Mouse (Mus musculus): ENCODE data around the gene Abhd15. TPM values are rescaled to one million over a fixed set of nuclear protein-coding genes. Genes with fewer than 3 reads are reported as not detected.

The Abhd15 gene
- polyA plus RNA-seq, 1 experiment from 2014 or later, result 3.9 TPM

DNA sequence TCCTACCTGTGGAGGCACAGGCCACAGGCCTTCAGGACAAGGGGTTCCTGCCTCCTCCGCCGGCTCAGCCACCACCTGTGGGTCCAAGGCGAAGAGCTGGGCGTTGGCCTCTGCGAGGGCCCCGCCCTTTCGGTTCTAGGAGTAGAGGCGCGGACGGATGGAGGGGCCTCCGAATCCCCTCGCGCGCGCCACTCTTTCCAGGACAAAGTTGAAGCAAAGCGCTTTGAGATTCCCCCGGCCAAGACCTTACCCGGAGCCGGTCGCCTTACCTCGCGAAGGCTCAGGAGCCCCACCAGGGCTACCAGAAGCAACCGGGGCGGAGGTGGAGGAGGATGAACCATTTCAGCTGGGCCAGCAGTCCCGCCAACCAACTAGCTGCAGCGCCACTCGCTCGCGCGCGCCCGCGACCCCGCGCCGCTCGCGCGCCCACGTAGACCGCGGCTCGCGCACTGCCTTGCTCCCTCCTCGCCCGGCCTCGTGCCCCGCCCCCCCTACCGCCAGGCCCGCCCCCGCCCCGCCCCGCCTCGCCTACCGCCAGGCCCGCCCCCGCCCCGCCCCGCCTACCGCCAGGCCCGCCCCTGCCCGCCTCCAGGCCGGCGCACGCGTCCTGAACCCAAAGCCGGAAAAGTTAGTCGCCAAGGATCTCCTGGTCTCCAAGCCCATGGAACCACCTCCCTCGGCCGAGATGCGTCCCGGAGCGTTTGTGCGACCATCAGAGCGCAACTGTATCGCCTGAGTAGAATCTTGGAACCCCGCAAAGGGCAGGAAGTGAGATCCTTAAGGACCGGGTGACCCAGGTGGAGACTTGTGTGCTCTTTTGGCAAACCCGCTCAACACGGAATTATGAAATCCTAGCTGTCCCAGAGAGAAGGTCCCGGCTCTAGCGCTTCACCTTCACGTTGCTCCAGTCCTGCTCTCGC, 1.8 kb upstream of the Abhd15 start:
- ATAC-seq (replicated peaks; ENCODE audit: low FRiP score) (peak; percentile 78), DNase-seq (ENCODE audit: low spot score) (peak; percentile 96)
- under 1% methylated on average over 76 of the region's 84 CpGs for WGBS
- H3K4me2 ChIP-seq, result peak overlapping the region; percentile 99
- no peaks in the 10 kb centered on the region for H3K9me3 ChIP-seq (ENCODE audit: control insufficient read depth, low read length)
- peak overlapping the region; percentile 57 for H3K4me3 ChIP-seq (ENCODE audit: low read depth, low read length)
- H3K27ac ChIP-seq (ENCODE audit: low read depth, low read length), result peak overlapping the region; percentile 60; the same call in 1 of the 2 replicates
- peaks cover 24% of the 10 kb centered on the region for H3K27me3 ChIP-seq (replicated peaks; ENCODE audit: control insufficient read depth, insufficient read depth, low read length)
- H3K36me3 ChIP-seq (ENCODE audit: control insufficient read depth, insufficient read depth, low read length), result no peaks in the 10 kb centered on the region
- H3K9ac ChIP-seq (ENCODE audit: low read depth, low read length), result peak overlapping the region; percentile 74
- peaks cover 37% of the 10 kb centered on the region for H3K4me1 ChIP-seq (replicated peaks; ENCODE audit: control insufficient read depth, insufficient read depth, low read length)

GRCm38 (mm10) chr11:77513811-77514170, 1.1 kb upstream of the Abhd15 start:
- Histone ChIP-seq H3K9me3 (ENCODE audit: control insufficient read depth, low read length) (no peaks in the 10 kb centered on the region), H3K27me3 (replicated peaks; ENCODE audit: control insufficient read depth, insufficient read depth, low read length) (peaks cover 24% of the 10 kb centered on the region), H3K4me3 (ENCODE audit: low read depth, low read length) (peak overlapping the region; percentile 57), H3K4me2 (peak overlapping the region; percentile 99), H3K4me1 (replicated peaks; ENCODE audit: control insufficient read depth, insufficient read depth, low read length) (peaks cover 32% of the 10 kb centered on the region), H3K36me3 (ENCODE audit: control insufficient read depth, insufficient read depth, low read length) (no peaks in the 10 kb centered on the region), H3K9ac (ENCODE audit: low read depth, low read length) (peak overlapping the region; percentile 74), H3K27ac (ENCODE audit: low read depth, low read length) (peak overlapping the region; percentile 48; the same call in 1 of the 2 replicates)
- WGBS, result 8% methylated on average over 10 of the region's 10 CpGs
- no peak for ATAC-seq (replicated peaks; ENCODE audit: low FRiP score)
- no peak for DNase-seq (ENCODE audit: low spot score)

DNA sequence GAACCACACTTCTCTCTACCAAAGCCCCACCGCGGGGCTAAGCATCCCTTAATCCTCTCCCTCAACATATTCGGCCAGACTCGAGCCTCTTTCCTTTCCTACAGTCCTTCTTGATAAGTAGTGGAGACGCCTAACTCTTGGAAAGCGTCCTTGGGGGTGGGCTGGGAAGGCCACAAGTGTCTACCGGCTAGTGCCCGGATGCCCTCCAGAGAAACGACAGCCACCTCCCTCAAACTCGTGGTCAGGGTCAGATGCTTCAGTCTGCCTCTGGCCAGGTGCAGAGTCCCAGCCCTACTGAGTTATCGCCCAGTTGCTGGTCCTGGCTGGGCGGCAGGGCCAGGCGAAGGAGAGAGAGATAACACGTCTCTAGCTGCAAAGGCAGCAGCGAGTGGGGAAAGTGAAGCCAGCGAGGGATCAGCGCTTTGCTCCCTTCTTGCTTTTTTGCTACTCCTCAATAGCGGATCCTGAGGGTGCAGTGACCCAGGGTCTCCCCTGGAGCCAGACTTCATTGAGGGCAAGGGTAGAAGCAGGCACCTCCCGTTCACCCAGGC, 565 bp upstream of the Abhd15 start:
- ATAC-seq (replicated peaks; ENCODE audit: low FRiP score) (peak; percentile 55), DNase-seq (ENCODE audit: low spot score) (peak; percentile 76)
- 4% methylated on average over 19 of the region's 19 CpGs for WGBS
- H3K9ac ChIP-seq (ENCODE audit: low read depth, low read length), result peak overlapping the region; percentile 74
- peak overlapping the region; percentile 44 for H3K27ac ChIP-seq (ENCODE audit: low read depth, low read length)
- no peaks in the 10 kb centered on the region for H3K9me3 ChIP-seq (ENCODE audit: control insufficient read depth, low read length)
- peak overlapping the region; percentile 57 for H3K4me3 ChIP-seq (ENCODE audit: low read depth, low read length)
- no peaks in the 10 kb centered on the region for H3K36me3 ChIP-seq (ENCODE audit: control insufficient read depth, insufficient read depth, low read length)
- H3K4me2 ChIP-seq, result peak overlapping the region; percentile 99
- peaks cover 32% of the 10 kb centered on the region for H3K4me1 ChIP-seq (replicated peaks; ENCODE audit: control insufficient read depth, insufficient read depth, low read length)
- peaks cover 24% of the 10 kb centered on the region for H3K27me3 ChIP-seq (replicated peaks; ENCODE audit: control insufficient read depth, insufficient read depth, low read length)

GRCm38 (mm10) chr11:77515637-77516552, 974 bp downstream of the Abhd15 start, which contains the start of gene Trp53i13:
TSS of gene Trp53i13 (minus strand) at chr11:77515980.
- Histone ChIP-seq H3K4me2 (peak within 1 kb of the TSS; percentile 99), H3K4me1 (replicated peaks; ENCODE audit: control insufficient read depth, insufficient read depth, low read length) (peaks cover 32% of the 10 kb centered on the region), H3K9me3 (ENCODE audit: control insufficient read depth, low read length) (no peaks in the 10 kb centered on the region), H3K27ac (ENCODE audit: low read depth, low read length) (peak within 1 kb of the TSS; percentile 25; the same call in 1 of the 2 replicates), H3K36me3 (ENCODE audit: control insufficient read depth, insufficient read depth, low read length) (no peaks in the 10 kb centered on the region), H3K27me3 (replicated peaks; ENCODE audit: control insufficient read depth, insufficient read depth, low read length) (peaks cover 24% of the 10 kb centered on the region), H3K4me3 (ENCODE audit: low read depth, low read length) (peak within 1 kb of the TSS; percentile 57), H3K9ac (ENCODE audit: low read depth, low read length) (peak within 1 kb of the TSS; percentile 74)
- 11% methylated on average over 39 of the region's 39 CpGs for WGBS
- ATAC-seq (replicated peaks; ENCODE audit: low FRiP score) (no peak), DNase-seq (ENCODE audit: low spot score) (no peak)

GRCm38 (mm10) chr11:77516553-77517425, 1.9 kb downstream of the Abhd15 start:
- H3K27me3 ChIP-seq (replicated peaks; ENCODE audit: control insufficient read depth, insufficient read depth, low read length), result peaks cover 24% of the 10 kb centered on the region
- ATAC-seq (replicated peaks; ENCODE audit: low FRiP score), result no peak

DNA sequence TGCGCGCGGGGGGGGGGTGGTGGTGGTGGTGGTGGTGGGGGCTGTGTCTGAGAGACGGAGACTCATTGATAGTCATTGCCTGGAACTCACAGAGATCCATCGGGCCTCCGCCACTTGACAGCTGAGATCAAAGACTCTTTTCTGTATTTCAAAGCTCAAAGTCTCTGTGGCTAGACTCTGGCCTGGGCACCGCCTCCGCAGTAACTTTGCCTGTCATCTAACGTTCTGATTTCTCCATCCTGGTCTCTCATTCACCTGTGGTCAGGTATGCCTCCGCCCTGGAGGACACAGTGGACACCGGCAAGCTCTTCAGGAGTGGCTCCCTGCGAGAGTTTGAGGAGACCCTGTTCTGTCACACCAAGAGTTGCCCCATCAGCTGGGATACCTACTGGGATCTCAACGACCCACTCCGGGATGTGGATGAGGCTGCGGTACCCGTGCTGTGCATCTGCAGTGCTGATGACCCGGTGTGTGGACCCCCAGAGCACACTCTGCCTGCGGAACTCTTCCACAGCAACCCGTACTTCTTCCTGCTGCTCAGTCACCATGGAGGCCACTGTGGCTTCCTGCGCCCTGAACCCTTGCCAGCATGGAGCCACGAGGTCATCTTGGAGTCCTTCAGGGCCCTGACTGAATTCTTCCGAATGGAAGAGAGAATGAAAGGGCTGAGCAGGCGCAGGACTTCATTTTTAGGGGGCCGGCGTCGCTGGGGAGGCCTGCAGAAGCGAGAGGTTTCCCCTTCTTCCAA, 3.3 kb downstream of the Abhd15 start:
- peaks cover 27% of the 10 kb centered on the region for H3K4me1 ChIP-seq (replicated peaks; ENCODE audit: control insufficient read depth, insufficient read depth, low read length)
- ATAC-seq (replicated peaks; ENCODE audit: low FRiP score) (no peak), DNase-seq (ENCODE audit: low spot score) (no peak)
- no peaks in the 10 kb centered on the region for H3K9me3 ChIP-seq (ENCODE audit: control insufficient read depth, low read length)
- no peak overlapping the region for H3K27ac ChIP-seq (ENCODE audit: low read depth, low read length)
- no peak overlapping the region for H3K9ac ChIP-seq (ENCODE audit: low read depth, low read length)
- no peak overlapping the region for H3K4me3 ChIP-seq (ENCODE audit: low read depth, low read length)
- peaks cover 24% of the 10 kb centered on the region for H3K27me3 ChIP-seq (replicated peaks; ENCODE audit: control insufficient read depth, insufficient read depth, low read length)
- 73% methylated on average over 27 of the region's 27 CpGs for WGBS
- H3K36me3 ChIP-seq (ENCODE audit: control insufficient read depth, insufficient read depth, low read length), result no peaks in the 10 kb centered on the region
- H3K4me2 ChIP-seq, result no peak overlapping the region

More at GRCm38 (mm10) chr11:77516553-77517425, 1.9 kb downstream of the Abhd15 start:
- Histone ChIP-seq H3K27ac (ENCODE audit: low read depth, low read length) (no peak overlapping the region), H3K9ac (ENCODE audit: low read depth, low read length) (no peak overlapping the region), H3K4me3 (ENCODE audit: low read depth, low read length) (no peak overlapping the region), H3K4me1 (replicated peaks; ENCODE audit: control insufficient read depth, insufficient read depth, low read length) (peaks cover 32% of the 10 kb centered on the region), H3K36me3 (ENCODE audit: control insufficient read depth, insufficient read depth, low read length) (no peaks in the 10 kb centered on the region), H3K9me3 (ENCODE audit: control insufficient read depth, low read length) (no peaks in the 10 kb centered on the region), H3K4me2 (peak overlapping the region; percentile 29)
- no peak for DNase-seq (ENCODE audit: low spot score)
- 68% methylated on average over 5 of the region's 5 CpGs for WGBS

DNA sequence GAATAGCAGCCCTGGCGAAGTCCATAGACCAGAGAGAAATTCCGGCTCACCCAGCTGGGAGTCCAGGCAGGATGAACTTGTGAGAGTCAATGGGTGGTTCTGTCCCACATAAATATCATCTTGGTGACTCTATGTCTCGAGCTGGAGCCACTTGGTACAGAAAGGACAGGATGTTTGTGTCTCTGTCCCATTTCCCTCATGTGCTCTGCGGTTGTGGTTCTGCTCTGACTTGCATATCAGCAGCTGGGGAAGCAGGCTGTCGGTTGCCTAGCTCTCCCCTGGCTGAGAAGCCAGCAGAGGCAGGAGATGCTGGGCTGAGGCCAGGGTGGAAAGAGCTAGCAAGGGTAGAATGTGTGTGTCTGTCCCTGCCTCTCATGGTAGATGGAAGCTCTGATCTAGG, 4.1 kb downstream of the Abhd15 start, which contains the start of gene Gm10392:
Gene Gm10392 (minus strand): TSS at position 156 of the 400 bp plus-strand sequence.
- Histone ChIP-seq H3K27me3 (replicated peaks; ENCODE audit: control insufficient read depth, insufficient read depth, low read length) (peaks cover 24% of the 10 kb centered on the region), H3K27ac (ENCODE audit: low read depth, low read length) (peak within 1 kb of the TSS; percentile 11; the same call in 1 of the 2 replicates), H3K4me3 (ENCODE audit: low read depth, low read length) (no peak within 1 kb of the TSS), H3K9me3 (ENCODE audit: control insufficient read depth, low read length) (no peaks in the 10 kb centered on the region), H3K4me2 (no peak within 1 kb of the TSS), H3K9ac (ENCODE audit: low read depth, low read length) (no peak within 1 kb of the TSS), H3K4me1 (replicated peaks; ENCODE audit: control insufficient read depth, insufficient read depth, low read length) (peaks cover 22% of the 10 kb centered on the region), H3K36me3 (ENCODE audit: control insufficient read depth, insufficient read depth, low read length) (no peaks in the 10 kb centered on the region)
- 39% methylated on average over 5 of the region's 5 CpGs for WGBS
- DNase-seq (ENCODE audit: low spot score) (no peak), ATAC-seq (replicated peaks; ENCODE audit: low FRiP score) (no peak)
